Mouse (Mus musculus): ENCODE data around the gene Golga5. TPM values are rescaled to one million over a fixed set of nuclear protein-coding genes. Genes with fewer than 3 reads are reported as not detected.

The Golga5 gene
- polyA plus RNA-seq, 1 experiment from 2014 or later = 31.5 TPM

- Histone ChIP-seq H3K4me2 (replicated peaks; ENCODE audit: low read depth, low read length) (no peak overlapping the region), H3K27me3 (ENCODE audit: control insufficient read depth, insufficient read depth, low read length) (no peaks in the 10 kb centered on the region), H3K36me3 (ENCODE audit: control insufficient read depth, insufficient read depth, low read length) (no peaks in the 10 kb centered on the region), H3K27ac (ENCODE audit: low read depth, low read length) (no peak overlapping the region), H3K9ac (ENCODE audit: low read depth, low read length) (no peak overlapping the region), H3K4me3 (ENCODE audit: low read depth, low read length) (no peak overlapping the region), H3K4me1 (replicated peaks; ENCODE audit: control insufficient read depth, insufficient read depth, low read length) (no peaks in the 10 kb centered on the region), H3K9me3 (ENCODE audit: control insufficient read depth, low read length) (no peaks in the 10 kb centered on the region)
- no peak for DNase-seq (ENCODE audit: low spot score)
- ATAC-seq (ENCODE audit: low FRiP score) = no peak
- 70% methylated on average over 6 of the region's 6 CpGs for WGBS
Observed at GRCm38 (mm10) chr12:102514151-102514550, 45.2 kb downstream of the Golga5 start.

GRCm38 (mm10) chr12:102514751-102515150, 45.8 kb downstream of the Golga5 start:
- 80% methylated on average over 6 of the region's 6 CpGs for WGBS
- no peak overlapping the region for H3K4me3 ChIP-seq (ENCODE audit: low read depth, low read length)
- no peak for DNase-seq (ENCODE audit: low spot score)

GRCm38 (mm10) chr12:102516151-102516550, 47.2 kb downstream of the Golga5 start:
- H3K4me1 ChIP-seq (replicated peaks; ENCODE audit: control insufficient read depth, insufficient read depth, low read length) = no peaks in the 10 kb centered on the region
- DNase-seq (ENCODE audit: low spot score) (no peak), ATAC-seq (ENCODE audit: low FRiP score) (no peak)
- H3K27me3 ChIP-seq (ENCODE audit: control insufficient read depth, insufficient read depth, low read length) = no peaks in the 10 kb centered on the region
- 88% methylated on average over 4 of the region's 4 CpGs for WGBS
- no peaks in the 10 kb centered on the region for H3K36me3 ChIP-seq (ENCODE audit: control insufficient read depth, insufficient read depth, low read length)
- no peak overlapping the region for H3K27ac ChIP-seq (ENCODE audit: low read depth, low read length)
- no peak overlapping the region for H3K9ac ChIP-seq (ENCODE audit: low read depth, low read length)
- no peaks in the 10 kb centered on the region for H3K9me3 ChIP-seq (ENCODE audit: control insufficient read depth, low read length)
- no peak overlapping the region for H3K4me2 ChIP-seq (replicated peaks; ENCODE audit: low read depth, low read length)
- no peak overlapping the region for H3K4me3 ChIP-seq (ENCODE audit: low read depth, low read length)

More at GRCm38 (mm10) chr12:102514751-102515150, 45.8 kb downstream of the Golga5 start:
- no peaks in the 10 kb centered on the region for H3K4me1 ChIP-seq (replicated peaks; ENCODE audit: control insufficient read depth, insufficient read depth, low read length)
- no peak overlapping the region for H3K4me2 ChIP-seq (replicated peaks; ENCODE audit: low read depth, low read length)
- H3K9me3 ChIP-seq (ENCODE audit: control insufficient read depth, low read length) = no peaks in the 10 kb centered on the region
- H3K27me3 ChIP-seq (ENCODE audit: control insufficient read depth, insufficient read depth, low read length) = no peaks in the 10 kb centered on the region
- H3K9ac ChIP-seq (ENCODE audit: low read depth, low read length) = no peak overlapping the region
- no peak overlapping the region for H3K27ac ChIP-seq (ENCODE audit: low read depth, low read length)
- ATAC-seq (ENCODE audit: low FRiP score) = no peak
- no peaks in the 10 kb centered on the region for H3K36me3 ChIP-seq (ENCODE audit: control insufficient read depth, insufficient read depth, low read length)

- Histone ChIP-seq H3K27ac (ENCODE audit: low read depth, low read length) (no peak overlapping the region), H3K9me3 (ENCODE audit: control insufficient read depth, low read length) (no peaks in the 10 kb centered on the region), H3K27me3 (ENCODE audit: control insufficient read depth, insufficient read depth, low read length) (no peaks in the 10 kb centered on the region), H3K4me3 (ENCODE audit: low read depth, low read length) (no peak overlapping the region), H3K4me2 (replicated peaks; ENCODE audit: low read depth, low read length) (no peak overlapping the region), H3K9ac (ENCODE audit: low read depth, low read length) (no peak overlapping the region), H3K36me3 (ENCODE audit: control insufficient read depth, insufficient read depth, low read length) (no peaks in the 10 kb centered on the region), H3K4me1 (replicated peaks; ENCODE audit: control insufficient read depth, insufficient read depth, low read length) (no peaks in the 10 kb centered on the region)
- ATAC-seq (ENCODE audit: low FRiP score) (no peak), DNase-seq (ENCODE audit: low spot score) (no peak)
- WGBS = 84% methylated on average over 13 of the region's 13 CpGs
Observed at GRCm38 (mm10) chr12:102517647-102518046, 48.7 kb downstream of the Golga5 start.

GRCm38 (mm10) chr12:102519929-102520720, 51.2 kb downstream of the Golga5 start:
- Histone ChIP-seq H3K4me1 (replicated peaks; ENCODE audit: control insufficient read depth, insufficient read depth, low read length) (no peaks in the 10 kb centered on the region), H3K9ac (ENCODE audit: low read depth, low read length) (no peak overlapping the region), H3K4me2 (replicated peaks; ENCODE audit: low read depth, low read length) (no peak overlapping the region), H3K27ac (ENCODE audit: low read depth, low read length) (no peak overlapping the region), H3K36me3 (ENCODE audit: control insufficient read depth, insufficient read depth, low read length) (no peaks in the 10 kb centered on the region), H3K9me3 (ENCODE audit: control insufficient read depth, low read length) (no peaks in the 10 kb centered on the region), H3K27me3 (ENCODE audit: control insufficient read depth, insufficient read depth, low read length) (no peaks in the 10 kb centered on the region), H3K4me3 (ENCODE audit: low read depth, low read length) (no peak overlapping the region)
- DNase-seq (ENCODE audit: low spot score) (no peak), ATAC-seq (ENCODE audit: low FRiP score) (no peak)
- WGBS = 89% methylated on average over 12 of the region's 12 CpGs

GRCm38 (mm10) chr12:102521777-102522319, 52.9 kb downstream of the Golga5 start:
- ATAC-seq (ENCODE audit: low FRiP score) (no peak), DNase-seq (ENCODE audit: low spot score) (no peak)
- H3K9ac ChIP-seq (ENCODE audit: low read depth, low read length) = no peak overlapping the region
- H3K4me1 ChIP-seq (replicated peaks; ENCODE audit: control insufficient read depth, insufficient read depth, low read length) = no peaks in the 10 kb centered on the region
- H3K9me3 ChIP-seq (ENCODE audit: control insufficient read depth, low read length) = no peaks in the 10 kb centered on the region
- no peaks in the 10 kb centered on the region for H3K27me3 ChIP-seq (ENCODE audit: control insufficient read depth, insufficient read depth, low read length)
- H3K4me2 ChIP-seq (replicated peaks; ENCODE audit: low read depth, low read length) = no peak overlapping the region
- no peak overlapping the region for H3K27ac ChIP-seq (ENCODE audit: low read depth, low read length)
- H3K36me3 ChIP-seq (ENCODE audit: control insufficient read depth, insufficient read depth, low read length) = no peaks in the 10 kb centered on the region
- H3K4me3 ChIP-seq (ENCODE audit: low read depth, low read length) = no peak overlapping the region
- WGBS = 47% methylated on average over 13 of the region's 13 CpGs

- H3K9me3 ChIP-seq (ENCODE audit: control insufficient read depth, low read length) = no peaks in the 10 kb centered on the region
- H3K27ac ChIP-seq (ENCODE audit: low read depth, low read length) = no peak overlapping the region
- no peak for DNase-seq (ENCODE audit: low spot score)
- no peak overlapping the region for H3K4me3 ChIP-seq (ENCODE audit: low read depth, low read length)
- no peaks in the 10 kb centered on the region for H3K27me3 ChIP-seq (ENCODE audit: control insufficient read depth, insufficient read depth, low read length)
- H3K36me3 ChIP-seq (ENCODE audit: control insufficient read depth, insufficient read depth, low read length) = no peaks in the 10 kb centered on the region
- no peak for ATAC-seq (ENCODE audit: low FRiP score)
- WGBS = 68% methylated on average over 3 of the region's 3 CpGs
- H3K4me2 ChIP-seq (replicated peaks; ENCODE audit: low read depth, low read length) = no peak overlapping the region
- no peaks in the 10 kb centered on the region for H3K4me1 ChIP-seq (replicated peaks; ENCODE audit: control insufficient read depth, insufficient read depth, low read length)
- no peak overlapping the region for H3K9ac ChIP-seq (ENCODE audit: low read depth, low read length)
Observed at GRCm38 (mm10) chr12:102524216-102524615, 55.3 kb downstream of the Golga5 start.

GRCm38 (mm10) chr12:102524760-102525159, 55.8 kb downstream of the Golga5 start:
- Histone ChIP-seq H3K4me1 (replicated peaks; ENCODE audit: control insufficient read depth, insufficient read depth, low read length) (no peaks in the 10 kb centered on the region), H3K9me3 (ENCODE audit: control insufficient read depth, low read length) (no peaks in the 10 kb centered on the region), H3K4me2 (replicated peaks; ENCODE audit: low read depth, low read length) (no peak overlapping the region), H3K27ac (ENCODE audit: low read depth, low read length) (no peak overlapping the region), H3K27me3 (ENCODE audit: control insufficient read depth, insufficient read depth, low read length) (no peaks in the 10 kb centered on the region), H3K4me3 (ENCODE audit: low read depth, low read length) (no peak overlapping the region), H3K36me3 (ENCODE audit: control insufficient read depth, insufficient read depth, low read length) (no peaks in the 10 kb centered on the region), H3K9ac (ENCODE audit: low read depth, low read length) (no peak overlapping the region)
- 22% methylated on average over 6 of the region's 6 CpGs for WGBS
- peak; percentile 47 for DNase-seq (ENCODE audit: low spot score)
- ATAC-seq (ENCODE audit: low FRiP score) = 0 out of 2 replicates have a peak, but pooled peaks have one; percentile 14

- ATAC-seq (ENCODE audit: low FRiP score) = no peak
Observed at GRCm38 (mm10) chr12:102527989-102528388, 59.1 kb downstream of the Golga5 start.

More at GRCm38 (mm10) chr12:102527989-102528388, 59.1 kb downstream of the Golga5 start:
- no peak overlapping the region for H3K4me2 ChIP-seq (replicated peaks; ENCODE audit: low read depth, low read length)
- no peak overlapping the region for H3K27ac ChIP-seq (ENCODE audit: low read depth, low read length)
- no peaks in the 10 kb centered on the region for H3K4me1 ChIP-seq (replicated peaks; ENCODE audit: control insufficient read depth, insufficient read depth, low read length)
- H3K9ac ChIP-seq (ENCODE audit: low read depth, low read length) = no peak overlapping the region
- H3K27me3 ChIP-seq (ENCODE audit: control insufficient read depth, insufficient read depth, low read length) = no peaks in the 10 kb centered on the region
- H3K36me3 ChIP-seq (ENCODE audit: control insufficient read depth, insufficient read depth, low read length) = no peaks in the 10 kb centered on the region
- WGBS = 66% methylated on average over 5 of the region's 5 CpGs
- H3K9me3 ChIP-seq (ENCODE audit: control insufficient read depth, low read length) = no peaks in the 10 kb centered on the region
- DNase-seq (ENCODE audit: low spot score) = no peak
- no peak overlapping the region for H3K4me3 ChIP-seq (ENCODE audit: low read depth, low read length)

All from hindbrain, embryonic 11.5 days (tissue).